Mouse (Mus musculus) MEL (cell line): ENCODE results near the gene Hmces. TPM values are rescaled to one million over a fixed set of nuclear protein-coding genes. Genes with fewer than 3 reads are reported as not detected.
A peak's percentile ranks its signal among the peaks of the same experiment; 100 is the strongest.

ENCODE experiments used
- DNase-seq: peaks from one replicate; pipeline ENCODE4 v3.0.0; 2011; ENCODE audit warnings: low read depth, low spot score
- H3K27ac ChIP-seq: 2 replicates; pipeline ENCODE4 v1.5.1; 2012; ENCODE audit warnings: low read depth, mild to moderate bottlenecking, control low read depth, low read length, moderate library complexity; ENCODE audit not compliant: control insufficient read depth
- H3K27me3 ChIP-seq, 2 experiments: fragments of 150-350 bp in 1 of 2; sonication (generic) in 1 of 2; 2 replicates each; pipeline ENCODE4 v1.6.1; 2012; ENCODE audit warnings: low read length in 2 of 2, mild to moderate bottlenecking in 2 of 2, improper control_type of control experiment in 1 of 2, moderate library complexity in 1 of 2; ENCODE audit not compliant: insufficient read depth in 2 of 2, control insufficient read depth in 1 of 2
- H3K36me3 ChIP-seq, 2 experiments: 2 replicates each; pipeline ENCODE4 v1.6.1; 2012 to 2014; ENCODE audit warnings: low read length in 2 of 2, improper control_type of control experiment in 1 of 2, inconsistent platforms in 1 of 2, mild to moderate bottlenecking in 1 of 2; ENCODE audit not compliant: insufficient read depth in 2 of 2, control insufficient read depth in 1 of 2
- H3K4me1 ChIP-seq, 2 experiments: fragments of 150-350 bp in 1 of 2; sonication (generic) in 1 of 2; 2 replicates each; pipeline ENCODE4 v1.6.1; 2012; ENCODE audit warnings: low read length in 2 of 2, improper control_type of control experiment in 1 of 2, mild to moderate bottlenecking in 1 of 2; ENCODE audit not compliant: insufficient read depth in 2 of 2, control insufficient read depth in 1 of 2
- H3K4me3 ChIP-seq, 2 experiments: fragments of 150-350 bp in 1 of 2; sonication (generic) in 1 of 2; 2 replicates each; pipeline ENCODE4 v1.5.1; 2012; ENCODE audit warnings: low read depth in 2 of 2, low read length in 2 of 2, mild to moderate bottlenecking in 2 of 2, moderate library complexity in 2 of 2, control low read depth in 1 of 2, improper control_type of control experiment in 1 of 2; ENCODE audit not compliant: control insufficient read depth in 1 of 2, insufficient read depth in 1 of 2
- H3K79me2 ChIP-seq: 2 replicates; pipeline ENCODE4 v1.6.1; 2012; ENCODE audit warnings: mild to moderate bottlenecking, low read length, moderate library complexity; ENCODE audit not compliant: control insufficient read depth, poor library complexity, insufficient read depth
- H3K9ac ChIP-seq: 2 replicates; pipeline ENCODE4 v1.6.1; 2012; ENCODE audit warnings: low read depth, mild to moderate bottlenecking, control low read depth, low read length, moderate library complexity; ENCODE audit not compliant: control insufficient read depth, poor library complexity, severe bottlenecking
- H3K9me3 ChIP-seq: fragments of 150-350 bp; sonication (generic); replicated peaks from 2 replicates; pipeline ENCODE4 v1.6.1; 2012; ENCODE audit warnings: mild to moderate bottlenecking, low read length, improper control_type of control experiment, moderate library complexity; ENCODE audit not compliant: insufficient read depth
- BHLHE40 ChIP-seq: IDR thresholded peaks from 2 replicates; pipeline ENCODE4 v1.6.1; 2012; ENCODE audit warnings: low read depth, mild to moderate bottlenecking, inconsistent platforms, low read length, improper control_type of control experiment, borderline replicate concordance
- E2F4 ChIP-seq: IDR thresholded peaks from 2 replicates; pipeline ENCODE4 v1.6.1; 2011; ENCODE audit warnings: low read depth, low read length, improper control_type of control experiment, borderline replicate concordance
- ELF1 ChIP-seq: IDR thresholded peaks from 2 replicates; pipeline ENCODE4 v1.6.1; 2014; ENCODE audit warnings: low read depth, mild to moderate bottlenecking, inconsistent platforms, low read length, improper control_type of control experiment, moderate library complexity
- GATA1 ChIP-seq: IDR thresholded peaks from 2 replicates; pipeline ENCODE4 v1.6.1; 2011; ENCODE audit warnings: low read depth, low read length, improper control_type of control experiment
- KAT2A ChIP-seq: conservative IDR thresholded peaks from 2 replicates; pipeline ENCODE4 v1.6.1; 2012; ENCODE audit warnings: low read depth, low read length, improper control_type of control experiment, inconsistent platforms
- MAFK ChIP-seq: IDR thresholded peaks from 2 replicates; pipeline ENCODE4 v1.6.1; 2011; ENCODE audit warnings: low read depth, mild to moderate bottlenecking, low read length, improper control_type of control experiment, borderline replicate concordance
- MAX ChIP-seq: IDR thresholded peaks from 2 replicates; pipeline ENCODE4 v1.6.1; 2011; ENCODE audit warnings: low read length, improper control_type of control experiment
- MAZ ChIP-seq: IDR thresholded peaks from 2 replicates; pipeline ENCODE4 v1.6.1; 2012; ENCODE audit warnings: low read depth, mild to moderate bottlenecking, inconsistent platforms, low read length, improper control_type of control experiment
- MXI1 ChIP-seq: IDR thresholded peaks from 2 replicates; pipeline ENCODE4 v1.6.1; 2011; ENCODE audit warnings: mild to moderate bottlenecking, low read depth, low read length, improper control_type of control experiment
- MYB ChIP-seq: IDR thresholded peaks from 2 replicates; pipeline ENCODE4 v1.6.1; 2011; ENCODE audit warnings: mild to moderate bottlenecking, low read depth, low read length, improper control_type of control experiment
- NRF1 ChIP-seq: IDR thresholded peaks from 2 replicates; pipeline ENCODE4 v1.6.1; 2014; ENCODE audit warnings: low read depth, mild to moderate bottlenecking, inconsistent platforms, low read length, improper control_type of control experiment, moderate library complexity; ENCODE audit not compliant: poor library complexity, insufficient read depth, severe bottlenecking
- POLR2A ChIP-seq, 2 experiments: IDR thresholded peaks; 2 replicates each; pipeline ENCODE4 v1.6.1; 2011 to 2012; ENCODE audit warnings: low read length in 2 of 2, mild to moderate bottlenecking in 2 of 2, control low read depth in 1 of 2, improper control_type of control experiment in 1 of 2, low read depth in 1 of 2, moderate library complexity in 1 of 2; ENCODE audit not compliant: control insufficient read depth in 1 of 2, insufficient read depth in 1 of 2, poor library complexity in 1 of 2
- RAD21 ChIP-seq: IDR thresholded peaks from 2 replicates; pipeline ENCODE4 v1.6.1; 2011; ENCODE audit warnings: mild to moderate bottlenecking, low read depth, low read length, improper control_type of control experiment
- SIN3A ChIP-seq: IDR thresholded peaks from 2 replicates; pipeline ENCODE4 v1.6.1; 2012; ENCODE audit warnings: low read length, improper control_type of control experiment, inconsistent platforms
- TAL1 ChIP-seq: IDR thresholded peaks from 2 replicates; pipeline ENCODE4 v1.6.1; 2012; ENCODE audit warnings: mild to moderate bottlenecking, inconsistent platforms, low read length, moderate library complexity, mixed read lengths
- TBP ChIP-seq: IDR thresholded peaks from 2 replicates; pipeline ENCODE4 v1.8.0; 2011; ENCODE audit warnings: low read depth, low read length, improper control_type of control experiment
- UBTF ChIP-seq: IDR thresholded peaks from 2 replicates; pipeline ENCODE4 v1.6.1; 2012; ENCODE audit warnings: low read depth, mild to moderate bottlenecking, inconsistent platforms, low read length, improper control_type of control experiment, moderate library complexity, borderline replicate concordance; ENCODE audit not compliant: insufficient read depth
- USF2 ChIP-seq, 2 experiments: IDR thresholded peaks; 2 replicates each; pipeline ENCODE4 v1.6.1; 2011 to 2012; ENCODE audit warnings: improper control_type of control experiment in 2 of 2, low read length in 2 of 2, borderline replicate concordance in 1 of 2, inconsistent platforms in 1 of 2, low read depth in 1 of 2, mild to moderate bottlenecking in 1 of 2; ENCODE audit not compliant: insufficient read depth in 1 of 2
- ZC3H11A ChIP-seq: IDR thresholded peaks from 2 replicates; pipeline ENCODE4 v1.6.1; 2012; ENCODE audit warnings: low read depth, mild to moderate bottlenecking, inconsistent platforms, low read length, improper control_type of control experiment
- ZKSCAN1 ChIP-seq: IDR thresholded peaks from 2 replicates; pipeline ENCODE4 v1.6.1; 2012; ENCODE audit warnings: low read depth, mild to moderate bottlenecking, inconsistent platforms, low read length, improper control_type of control experiment, moderate library complexity
- ZMIZ1 ChIP-seq: IDR thresholded peaks from 2 replicates; pipeline ENCODE4 v1.6.1; 2012; ENCODE audit warnings: low read depth, mild to moderate bottlenecking, inconsistent platforms, low read length, improper control_type of control experiment, moderate library complexity
- polyA plus RNA-seq, 2 experiments: library from polyadenylated mRNA; stranded (reverse) in 1 of 2; unstranded in 1 of 2; fragments of >175 nt in 1 of 2; fragments of >200 nt in 1 of 2; gene quantifications; 2 replicates each; pipeline versions ENCODE4 v1.2.1 to v1.2.4; 2012; ENCODE audit warnings: low replicate concordance in 2 of 2, low read depth in 1 of 2; ENCODE audit not compliant: insufficient read length in 2 of 2, insufficient read depth in 1 of 2, missing spikeins in 1 of 2
- total RNA-seq: library from RNA; depleted of rRNA; stranded (reverse); fragments of 300-350 nt; gene quantifications from 2 replicates; pipeline ENCODE4 v1.2.3, GENCODE M21; 2012

Gene Hmces
- total and polyA plus RNA-seq, 3 experiments = 23.6 to 26.8 TPM; not detected in 1

GRCm38 (mm10) chr6:87887594-87888233 lies 26.0 kb upstream of the Hmces start, which contains the start of gene Copg1 (continued):
- TF ChIP-seq MAFK (no peak), ELF1 (peak; percentile 82; the same call in 1 of the 2 replicates), ZKSCAN1 (no peak)

GRCm38 (mm10) chr6:87893931-87894330 lies 19.8 kb upstream of the Hmces start:
- DNase-seq = no peak
- no peaks in the 10 kb centered on the region for H3K9me3 ChIP-seq
- H3K36me3 ChIP-seq = peaks cover 1 to 25% of the 10 kb centered on the region in 2 experiments; a peak in 2 of 4 replicates
- no peaks in the 10 kb centered on the region for H3K27me3 ChIP-seq
- H3K27ac ChIP-seq = no peak overlapping the region
- peaks cover 2% of the 10 kb centered on the region; the same call in 1 of the 2 replicates for H3K79me2 ChIP-seq
- no peaks in the 10 kb centered on the region for H3K4me1 ChIP-seq
- no peak overlapping the region for H3K4me3 ChIP-seq
- TF ChIP-seq ELF1 = no peak
- no peak for TF ChIP-seq MAX
- no peak for TF ChIP-seq BHLHE40
- no peak for TF ChIP-seq NRF1
- no peak for TF ChIP-seq ZKSCAN1
- no peak for TF ChIP-seq ZMIZ1
- TF ChIP-seq RAD21 = no peak
- TF ChIP-seq SIN3A = no peak
- no peak for TF ChIP-seq GATA1
- TF ChIP-seq POLR2A (IDR thresholded peaks at IDR 0.05; ENCODE audit: control insufficient read depth in 1 of 2, insufficient read depth in 1 of 2, low read depth in 1 of 2, low read length in 2 of 2, poor library complexity in 1 of 2) = no peak
- no peak for TF ChIP-seq TAL1
- TF ChIP-seq USF2 (IDR thresholded peaks at IDR 0.05; ENCODE audit: borderline replicate concordance in 1 of 2, insufficient read depth in 1 of 2, low read depth in 1 of 2, low read length in 2 of 2) = no peak
- no peak for TF ChIP-seq ZC3H11A
- TF ChIP-seq KAT2A = no peak
- no peak for TF ChIP-seq MAZ
- TF ChIP-seq MYB = no peak
- no peak for TF ChIP-seq E2F4
- no peak for TF ChIP-seq TBP
- TF ChIP-seq MXI1 = no peak
- no peak for TF ChIP-seq UBTF
- no peak overlapping the region for H3K9ac ChIP-seq
